8 mouse cellular contexts compared by ENCODE assay signal in the genomic region with DNA sequence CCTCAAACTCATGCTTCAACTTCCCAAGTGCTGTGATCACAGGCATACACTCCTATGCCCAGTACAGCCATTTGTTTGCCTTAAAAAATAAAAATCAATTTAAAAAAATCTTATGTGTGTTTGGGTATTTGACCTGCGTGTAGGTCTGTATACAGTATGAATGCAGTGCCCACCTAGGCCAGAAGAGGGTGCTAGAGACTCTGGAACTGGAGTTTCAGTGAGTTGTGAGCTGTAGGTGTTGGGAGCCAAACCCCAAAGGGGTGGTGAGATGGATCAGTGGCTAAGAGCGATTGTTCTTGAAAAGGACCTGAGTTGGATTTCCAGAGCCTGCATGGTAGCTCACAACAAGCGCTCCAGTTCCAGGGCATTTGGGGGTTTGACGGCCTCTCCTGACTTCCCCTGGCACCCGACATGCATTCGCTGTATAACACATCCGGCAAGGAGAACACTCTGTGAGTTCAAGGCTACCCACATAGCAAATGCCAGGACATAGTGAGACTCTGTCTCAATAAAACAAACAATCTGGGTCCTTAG. TPM values are rescaled to one million over a fixed set of nuclear protein-coding genes. Genes with fewer than 3 reads are reported as not detected.
A peak's percentile ranks its signal among the peaks of the same experiment; 100 is the strongest.
DNase-seq lines count a peak whose midpoint lies in the region; ATAC-seq and TF ChIP-seq lines count a peak whose summit lies in the region.
"Had no signal": no experiment of that assay in that cellular context is flagged by ENCODE, and none has a peak within 500 bp of the region (broad histone marks: within the 10 kb centered on the region; RNA-seq: fewer than 3 reads in every experiment).

No protein-coding gene starts in this region.

- peaks cover 3% of the 10 kb centered on the region for H3K36me3 ChIP-seq in ES-E14 (ENCODE audit: control insufficient read depth, insufficient read depth, low read length, poor library complexity, severe bottlenecking)
- no peaks in the 10 kb centered on the region for H3K36me3 ChIP-seq in kidney, postnatal 0 days (ENCODE audit: insufficient read depth, low read length)
- H3K36me3 ChIP-seq in lung, embryonic 14.5 days (ENCODE audit: insufficient read depth), result 0 out of 2 replicates have a peak, but pooled peaks cover 4% of the 10 kb centered on the region
- no peaks in the 10 kb centered on the region for H3K36me3 ChIP-seq in small intestine, adult 2 months (ENCODE audit: control insufficient read depth, insufficient read depth, low read length)

- TF ChIP-seq CTCF in kidney, postnatal 0 days (IDR thresholded peaks at IDR 0.05; ENCODE audit: low read depth), result peak; percentile 94
- TF ChIP-seq CTCF in lung, embryonic 14.5 days (IDR thresholded peaks at IDR 0.05; ENCODE audit: low read depth), result peak; percentile 83
- TF ChIP-seq CTCF in small intestine, adult 2 months (IDR thresholded peaks at IDR 0.05; ENCODE audit: extremely low read depth, insufficient read length, insufficient replicate concordance, low read depth, low read length), result peak; percentile 75; the same call in 1 of the 2 replicates

- in situ Hi-C loops in ES-E14 (cut with MboI; ENCODE audit: low sequenced_read_pairs in 2 of 2, unreplicated experiment in 2 of 2), result no loop called here

- ATAC-seq in cerebellum, adult (ENCODE audit: insufficient number of reproducible peaks, low FRiP score, low TSS enrichment), result peak; percentile 36; the same call in 1 of the 2 replicates
- no peak for ATAC-seq in kidney, postnatal 0 days (replicated peaks; ENCODE audit: low FRiP score, low read depth)
- peak; percentile 23; the same call in 1 of the 2 replicates for ATAC-seq in lung, embryonic 14.5 days (ENCODE audit: insufficient read depth)

- DNase-seq in CD4-positive helper T cell, adult 2 months (ENCODE audit: low read depth, low spot score), result peak; percentile 82
- DNase-seq in ES-E14 (ENCODE audit: low read depth, low spot score), result peak; percentile 85
- DNase-seq in frontal cortex, postnatal 10 days (ENCODE audit: low spot score in 2 of 2), result peak; percentile 21 to 51
- DNase-seq in kidney, postnatal 0 days (ENCODE audit: low spot score), result peak; percentile 83
- peak; percentile 91 for DNase-seq in lung, embryonic 14.5 days

- WGBS in kidney, postnatal 0 days, result 57% methylated on average over 7 of the region's 7 CpGs
- 54% methylated on average over 7 of the region's 7 CpGs for WGBS in lung, embryonic 14.5 days
- 55% methylated on average over 7 of the region's 7 CpGs for WGBS in small intestine, adult 2 months

- peaks cover 0 to 2% of the 10 kb centered on the region in 2 experiments; a peak in 1 of 4 replicates for H3K4me1 ChIP-seq in ES-E14 (ENCODE audit: control insufficient read depth in 2 of 2, insufficient read depth in 2 of 2, low read length in 2 of 2, poor library complexity in 1 of 2)
- no peaks in the 10 kb centered on the region for H3K4me1 ChIP-seq in kidney, postnatal 0 days (replicated peaks; ENCODE audit: insufficient read depth, low read length)
- H3K4me1 ChIP-seq in lung, embryonic 14.5 days (ENCODE audit: insufficient read depth), result peaks cover 8% of the 10 kb centered on the region
- peaks cover 13% of the 10 kb centered on the region; the same call in 1 of the 2 replicates for H3K4me1 ChIP-seq in small intestine, adult 2 months (ENCODE audit: control insufficient read depth, insufficient read depth, insufficient read length, low read length)

- no peak overlapping the region for H3K4me3 ChIP-seq in ES-E14 (ENCODE audit: insufficient read depth in 1 of 2, low read depth in 1 of 2, low read length in 2 of 2, poor library complexity in 1 of 2, severe bottlenecking in 1 of 2)
- H3K4me3 ChIP-seq in kidney, postnatal 0 days (replicated peaks; ENCODE audit: low read depth, low read length), result no peak overlapping the region
- H3K4me3 ChIP-seq in lung, embryonic 14.5 days (ENCODE audit: low read depth, low read length), result no peak overlapping the region
- H3K4me3 ChIP-seq in small intestine, adult 2 months (ENCODE audit: low read depth, low read length), result no peak overlapping the region

- no peaks in the 10 kb centered on the region for H3K9me3 ChIP-seq in ES-E14 (ENCODE audit: control insufficient read depth, insufficient read depth, low read depth, low read length)
- H3K9me3 ChIP-seq in kidney, postnatal 0 days (replicated peaks; ENCODE audit: low read length), result no peaks in the 10 kb centered on the region
- H3K9me3 ChIP-seq in lung, embryonic 14.5 days (ENCODE audit: low read depth, low read length), result no peaks in the 10 kb centered on the region
- H3K9me3 ChIP-seq: limb, embryonic 12.5 days had no signal

- no peak overlapping the region for H3K27ac ChIP-seq in ES-E14 (ENCODE audit: insufficient read depth, low read depth, low read length, poor library complexity, severe bottlenecking)
- H3K27ac ChIP-seq in kidney, postnatal 0 days, result no peak overlapping the region
- H3K27ac ChIP-seq in lung, embryonic 14.5 days (ENCODE audit: low read depth), result no peak overlapping the region
- H3K27ac ChIP-seq in small intestine, adult 2 months (ENCODE audit: insufficient read depth, low read depth, low read length), result no peak overlapping the region

- no peak for TF ChIP-seq POLR2A in small intestine, adult 2 months (IDR thresholded peaks at IDR 0.05; ENCODE audit: low read depth, low read length)

- H3K27me3 ChIP-seq in kidney, postnatal 0 days (ENCODE audit: insufficient read depth, low read length), result no peaks in the 10 kb centered on the region
- H3K27me3 ChIP-seq in lung, embryonic 14.5 days (ENCODE audit: insufficient read depth, low read length), result no peaks in the 10 kb centered on the region
- no peaks in the 10 kb centered on the region for H3K27me3 ChIP-seq in small intestine, adult 2 months (ENCODE audit: control insufficient read depth, insufficient read depth, low read length)
- H3K27me3 ChIP-seq: limb, embryonic 12.5 days had no signal

- H3K9ac ChIP-seq in ES-E14 (ENCODE audit: insufficient read depth, low read depth, low read length, poor library complexity, severe bottlenecking), result no peak overlapping the region
- H3K9ac ChIP-seq in kidney, postnatal 0 days (ENCODE audit: low read depth, low read length), result no peak overlapping the region
- H3K9ac ChIP-seq in lung, embryonic 14.5 days, result no peak overlapping the region
- H3K9ac ChIP-seq: limb, embryonic 12.5 days had no signal

- no peak overlapping the region for H3K4me2 ChIP-seq in kidney, postnatal 0 days (ENCODE audit: low read length)
- H3K4me2 ChIP-seq in lung, embryonic 14.5 days, result no peak overlapping the region

TF ChIP-seq in ES-E14, 5 proteins besides CTCF, POLR2A, EP300 and RAD21:
- TF ChIP-seq ZC3H11A (IDR thresholded peaks at IDR 0.05; ENCODE audit: borderline replicate concordance, low read depth, low read length), result peak; percentile 72
- no peak for TF ChIP-seq CHD2 (IDR thresholded peaks at IDR 0.05; ENCODE audit: low read depth, low read length)
- TF ChIP-seq HCFC1 (IDR thresholded peaks at IDR 0.05; ENCODE audit: borderline replicate concordance, insufficient read depth, low read length), result no peak
- TF ChIP-seq MAFK (IDR thresholded peaks at IDR 0.05; ENCODE audit: insufficient read depth, low read depth, low read length), result no peak
- no peak for TF ChIP-seq ZNF384 (IDR thresholded peaks at IDR 0.05; ENCODE audit: low read depth, low read length)

RNA-seq across cellular contexts. Expression of a gene that starts 1.2 kb away (rescaled TPM):
- 119 and 140 TPM in 2 replicates for total RNA-seq in ES-E14 (2012; rRNA removed)
- 111 and 114 TPM in 2 replicates for polyA plus RNA-seq in kidney, postnatal 0 days (2015; fragmentation: Nextera tagmentation; extraction: Ambion mirVana)
- 70.0 and 76.4 TPM in 2 replicates for polyA plus RNA-seq in lung, embryonic 14.5 days (2014; fragmentation: Nextera tagmentation; extraction: Ambion mirVana)
- polyA plus RNA-seq in small intestine, adult 2 months (2012; rRNA removed), result 36.9 and 39.4 TPM in 2 replicates

RNA-seq across cellular contexts. Expression of a gene that starts 5.7 kb away (rescaled TPM):
- 0.42 and 0.45 TPM in 2 replicates for total RNA-seq in ES-E14 (2012; rRNA removed)
- polyA plus RNA-seq in kidney, postnatal 0 days (2015; fragmentation: Nextera tagmentation; extraction: Ambion mirVana), result 0.17 and 0.23 TPM in 2 replicates
- not detected in 2 replicates for polyA plus RNA-seq in lung, embryonic 14.5 days (2014; fragmentation: Nextera tagmentation; extraction: Ambion mirVana)
- polyA plus RNA-seq in small intestine, adult 2 months (2012; rRNA removed), result 156 and 346 TPM in 2 replicates
- polyA plus RNA-seq: limb, embryonic 12.5 days had no signal

RNA-seq across cellular contexts. Expression of a gene that starts 17.1 kb away (rescaled TPM):
- 0.80 and 3.0 TPM in 2 replicates for total RNA-seq in ES-E14 (2012; rRNA removed)
- 10.9 and 11.1 TPM in 2 replicates for polyA plus RNA-seq in kidney, postnatal 0 days (2015; fragmentation: Nextera tagmentation; extraction: Ambion mirVana)
- 12.0 and 12.2 TPM in 2 replicates for polyA plus RNA-seq in lung, embryonic 14.5 days (2014; fragmentation: Nextera tagmentation; extraction: Ambion mirVana)
- 6.8 and 11.4 TPM in 2 replicates for polyA plus RNA-seq in small intestine, adult 2 months (2012; rRNA removed)

RNA-seq across cellular contexts. Expression of a gene that starts 22.1 kb away (rescaled TPM):
- 34.5 and 42.3 TPM in 2 replicates for total RNA-seq in ES-E14 (2012; rRNA removed)
- polyA plus RNA-seq in kidney, postnatal 0 days (2015; fragmentation: Nextera tagmentation; extraction: Ambion mirVana), result 24.4 and 30.5 TPM in 2 replicates
- polyA plus RNA-seq in lung, embryonic 14.5 days (2014; fragmentation: Nextera tagmentation; extraction: Ambion mirVana), result 15.7 and 18.8 TPM in 2 replicates
- 25.8 and 71.6 TPM in 2 replicates for polyA plus RNA-seq in small intestine, adult 2 months (2012; rRNA removed)

RNA-seq across cellular contexts. Expression of a gene that starts 30.0 kb away (rescaled TPM):
- total RNA-seq in ES-E14 (2012; rRNA removed), result 6.2 and 13.3 TPM in 2 replicates
- 28.0 and 28.8 TPM in 2 replicates for polyA plus RNA-seq in kidney, postnatal 0 days (2015; fragmentation: Nextera tagmentation; extraction: Ambion mirVana)
- 7.7 and 9.1 TPM in 2 replicates for polyA plus RNA-seq in lung, embryonic 14.5 days (2014; fragmentation: Nextera tagmentation; extraction: Ambion mirVana)
- 189 and 786 TPM in 2 replicates for polyA plus RNA-seq in small intestine, adult 2 months (2012; rRNA removed)

Comparison
In these comparisons a context has a peak if more than half of its experiments do, and no peak if none do; other contexts are left out.
1. DNase-seq: peak in every context shown above with its lines; median percentile 91 in lung, embryonic 14.5 days; 85 in ES-E14; 83 in kidney, postnatal 0 days; 82 in CD4-positive helper T cell, adult 2 months; 36 in frontal cortex, postnatal 10 days.
2. RNA of a gene that starts 5.7 kb away (polyA plus RNA-seq): 156 to 346 TPM in small intestine, adult 2 months; 0.17 to 0.23 TPM in kidney, postnatal 0 days and not detected in lung, embryonic 14.5 days; every median in the first group is over 100 times any median in the second.
3. Peak in every context shown above with its lines, with median percentiles within 50 percentile points of each other: CTCF ChIP-seq.